Mouse (Mus musculus) mesoderm, embryonic 11.5 days (tissue): ENCODE measurements around the gene Lrrfip2.

Experiments
- DNase-seq: peaks from one replicate; pipeline ENCODE4 v3.0.0-alpha.2; 2012; ENCODE audit warnings: low read depth, low spot score

The Lrrfip2 gene

GRCm38 (mm10) chr9:111161213-111161612, 43.8 kb downstream of the Lrrfip2 start:
- DNase-seq, result no peak

GRCm38 (mm10) chr9:111166612-111167011, 49.2 kb downstream of the Lrrfip2 start:
- no peak for DNase-seq

- no peak for DNase-seq
Observed at GRCm38 (mm10) chr9:111170430-111170829, 53.0 kb downstream of the Lrrfip2 start.

GRCm38 (mm10) chr9:111174071-111174470, 56.7 kb downstream of the Lrrfip2 start:
- DNase-seq, result no peak

GRCm38 (mm10) chr9:111178971-111179370, 61.6 kb downstream of the Lrrfip2 start:
- no peak for DNase-seq

- no peak for DNase-seq
Observed at GRCm38 (mm10) chr9:111182176-111182575, 64.8 kb downstream of the Lrrfip2 start.

GRCm38 (mm10) chr9:111184929-111185328, 67.5 kb downstream of the Lrrfip2 start:
- no peak for DNase-seq

- DNase-seq, result no peak
Observed at GRCm38 (mm10) chr9:111186861-111187260, 69.5 kb downstream of the Lrrfip2 start.

GRCm38 (mm10) chr9:111188731-111189130, 71.3 kb downstream of the Lrrfip2 start:
- DNase-seq, result no peak

- no peak for DNase-seq
Observed at GRCm38 (mm10) chr9:111193211-111193610, 75.8 kb downstream of the Lrrfip2 start.

- DNase-seq, result no peak
Observed at GRCm38 (mm10) chr9:111197116-111197515, 79.7 kb downstream of the Lrrfip2 start.

GRCm38 (mm10) chr9:111197712-111198111, 80.3 kb downstream of the Lrrfip2 start:
- no peak for DNase-seq

GRCm38 (mm10) chr9:111198332-111198731, 80.9 kb downstream of the Lrrfip2 start:
- no peak for DNase-seq

GRCm38 (mm10) chr9:111200208-111200607, 82.8 kb downstream of the Lrrfip2 start:
- no peak for DNase-seq

GRCm38 (mm10) chr9:111204601-111205375, 87.4 kb downstream of the Lrrfip2 start:
- DNase-seq, result no peak

GRCm38 (mm10) chr9:111207683-111208082, 90.3 kb downstream of the Lrrfip2 start:
- no peak for DNase-seq

- no peak for DNase-seq
Observed at GRCm38 (mm10) chr9:111208185-111208584, 90.8 kb downstream of the Lrrfip2 start.

GRCm38 (mm10) chr9:111209158-111209699, 91.8 kb downstream of the Lrrfip2 start:
- DNase-seq, result no peak

- DNase-seq, result no peak
Observed at GRCm38 (mm10) chr9:111210412-111210811, 93.0 kb downstream of the Lrrfip2 start.

GRCm38 (mm10) chr9:111211122-111212041, 94.0 kb downstream of the Lrrfip2 start:
- no peak for DNase-seq

- no peak for DNase-seq
Observed at GRCm38 (mm10) chr9:111213501-111213900, 96.1 kb downstream of the Lrrfip2 start.

- no peak for DNase-seq
Observed at GRCm38 (mm10) chr9:111216424-111216823, 99.0 kb downstream of the Lrrfip2 start.
